Mouse (Mus musculus): ENCODE measurements around the gene Copg1.

- TF ChIP-seq POLR2A (IDR thresholded peaks at IDR 0.05; ENCODE audit: low read depth, low read length) (no peak), CTCF (conservative IDR thresholded peaks at IDR 0.05; ENCODE audit: insufficient read depth, insufficient read length, low read depth, low read length) (no peak)
Observed at GRCm38 (mm10) chr6:87942179-87942578, 54.6 kb downstream of the Copg1 start.

All from kidney, adult 2 months (tissue).